Mouse (Mus musculus): ENCODE measurements around the gene Rbpj.

DNA sequence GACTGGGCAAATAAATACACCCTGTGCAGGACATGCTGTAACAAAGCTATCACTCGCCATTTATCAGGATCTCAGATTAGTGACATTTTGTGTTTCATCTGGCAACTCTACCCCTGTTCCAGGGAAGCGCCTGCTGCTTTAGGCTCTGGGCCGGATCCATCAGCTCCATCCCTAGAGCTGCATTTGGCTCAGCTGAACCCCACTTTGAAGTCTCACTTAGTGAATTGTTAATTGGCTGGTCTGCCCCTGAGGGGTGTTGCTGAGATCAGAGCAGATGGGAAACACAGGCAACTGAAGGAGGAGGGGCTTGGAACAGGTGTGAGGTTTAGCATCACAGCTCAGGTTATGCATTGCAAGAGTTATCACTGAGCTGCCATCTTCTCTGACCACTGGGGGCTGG is 225.6 kb downstream of the Rbpj start:
- no peak for TF ChIP-seq POLR2A (IDR thresholded peaks at IDR 0.05; ENCODE audit: insufficient read length, low read depth)
- no peak for TF ChIP-seq MAX (IDR thresholded peaks at IDR 0.05; ENCODE audit: low read depth)
- TF ChIP-seq CEBPB (IDR thresholded peaks at IDR 0.05; ENCODE audit: insufficient read depth, poor library complexity, severe bottlenecking), result no peak
- TF ChIP-seq USF1 (IDR thresholded peaks at IDR 0.05; ENCODE audit: low read depth), result no peak
- no peak for TF ChIP-seq MYOG (IDR thresholded peaks at IDR 0.05; ENCODE audit: control insufficient read depth in 1 of 3, insufficient read depth in 1 of 3, insufficient read length in 2 of 3, low read depth in 2 of 3)
- TF ChIP-seq POLR2AphosphoS2 (IDR thresholded peaks at IDR 0.05; ENCODE audit: insufficient read length, low read depth), result no peak

Measured in myocyte (in vitro differentiated cells).